Mouse (Mus musculus) stomach, embryonic 16.5 days (tissue): ENCODE data around the gene Ppif. TPM values are rescaled to one million over a fixed set of nuclear protein-coding genes. Genes with fewer than 3 reads are reported as not detected.

Experiments
- ATAC-seq: fragments of 200-750 bp; cut with Nextera tagmentation; 2 replicates; pipeline ENCODE4 v1.8.0; 2017; ENCODE audit warnings: moderate number of reproducible peaks, moderate TSS enrichment; ENCODE audit not compliant: insufficient read depth, low FRiP score
- H3K27ac ChIP-seq: fragments of 300-500 bp; sonication (generic); 2 replicates; pipeline ENCODE4 v1.5.1; 2014; ENCODE audit warnings: low read length
- H3K27me3 ChIP-seq: fragments of 300-500 bp; sonication (generic); 2 replicates; pipeline ENCODE4 v1.6.1; 2014; ENCODE audit warnings: low read length, control low read depth, mixed read lengths; ENCODE audit not compliant: control insufficient read depth, insufficient read depth
- H3K36me3 ChIP-seq: fragments of 300-500 bp; sonication (generic); 2 replicates; pipeline ENCODE4 v1.6.1; 2014; ENCODE audit warnings: low read length; ENCODE audit not compliant: control insufficient read depth, insufficient read depth
- H3K4me1 ChIP-seq: fragments of 300-500 bp; sonication (generic); 2 replicates; pipeline ENCODE4 v1.6.1; 2014; ENCODE audit warnings: low read length, control low read depth, mixed read lengths; ENCODE audit not compliant: control insufficient read depth, insufficient read depth
- H3K4me2 ChIP-seq: fragments of 300-500 bp; sonication (generic); 2 replicates; pipeline ENCODE4 v1.6.1; 2014; ENCODE audit warnings: low read depth, low read length, mixed read lengths
- H3K4me3 ChIP-seq: fragments of 300-500 bp; sonication (generic); replicated peaks from 2 replicates; pipeline ENCODE4 v1.5.1; 2014; ENCODE audit warnings: mild to moderate bottlenecking, low read length
- H3K9ac ChIP-seq: fragments of 300-500 bp; sonication (generic); 2 replicates; pipeline ENCODE4 v1.6.1; 2014; ENCODE audit warnings: low read length
- H3K9me3 ChIP-seq: fragments of 300-500 bp; sonication (generic); replicated peaks from 2 replicates; pipeline ENCODE4 v1.6.1; 2016; ENCODE audit warnings: low read length, control low read depth; ENCODE audit not compliant: control insufficient read depth
- WGBS: fragments of 180-500 bp; shearing (Covaris S2); extraction: QIAGEN DNeasy Blood & Tissue Kit; methylation state at CpG from one replicate; pipeline ENCODE4 v1.1.7; 2014; 5-methylcytosine and 5-hydroxymethylcytosine counted together
- polyA plus RNA-seq: library from polyadenylated mRNA; unstranded; fragments of >200 nt; fragmentation: Nextera tagmentation; extraction: Ambion mirVana; gene quantifications from 2 replicates; pipeline ENCODE4 v1.2.1, GENCODE M21; 2015

Ppif gene
- polyA plus RNA-seq, 1 experiment from 2014 or later, result 47.7 TPM

DNA sequence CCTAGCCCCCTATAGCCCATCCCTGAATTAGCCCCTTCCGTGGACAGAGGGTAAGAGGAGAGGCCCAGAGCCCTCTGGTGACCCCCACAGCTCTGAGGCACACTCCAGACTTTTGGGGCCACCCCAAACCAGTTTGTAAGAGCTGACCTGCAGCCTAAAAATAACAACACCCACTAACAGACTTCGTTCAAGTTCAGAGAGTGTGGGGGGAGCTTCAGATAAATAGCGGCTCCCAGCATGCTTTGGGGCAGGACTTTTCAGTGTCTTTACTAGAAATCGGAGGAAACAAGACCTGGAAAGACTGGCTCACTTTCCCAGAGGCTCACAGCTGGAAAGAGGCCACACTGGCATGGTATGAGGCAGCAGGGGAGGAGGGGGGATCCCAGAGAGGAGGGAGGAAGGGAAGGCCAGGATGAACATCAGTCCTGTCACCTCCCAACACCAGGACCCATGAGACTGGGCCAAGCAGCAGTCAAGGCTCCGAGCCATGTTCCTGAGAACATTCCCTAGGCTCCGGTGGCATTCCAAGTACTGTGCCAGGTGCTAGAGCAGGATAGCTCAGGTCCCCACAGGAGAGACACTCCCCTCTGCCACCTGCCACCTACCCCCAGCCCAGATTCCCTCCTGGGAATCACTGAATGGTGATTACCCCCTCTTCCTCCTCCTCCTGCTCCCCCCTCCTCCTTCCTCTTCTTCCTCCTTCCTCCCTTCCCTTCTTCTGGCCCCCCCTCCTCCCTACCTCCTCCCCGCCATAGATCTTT is 54.2 kb downstream of the Ppif start:
- Histone ChIP-seq H3K9me3 (no peaks in the 10 kb centered on the region), H3K4me2 (no peak overlapping the region), H3K4me1 (peaks cover 29% of the 10 kb centered on the region), H3K27ac (no peak overlapping the region), H3K9ac (no peak overlapping the region), H3K36me3 (peaks cover 4% of the 10 kb centered on the region; the same call in 1 of the 2 replicates), H3K27me3 (no peaks in the 10 kb centered on the region), H3K4me3 (no peak overlapping the region)
- no peak for ATAC-seq
- 74% methylated on average over 7 of the region's 7 CpGs for WGBS

- WGBS, result 42% methylated on average over 13 of the region's 13 CpGs
- Histone ChIP-seq H3K36me3 (peaks cover 4% of the 10 kb centered on the region; the same call in 1 of the 2 replicates), H3K4me1 (peaks cover 36% of the 10 kb centered on the region), H3K9me3 (no peaks in the 10 kb centered on the region), H3K9ac (no peak overlapping the region), H3K27me3 (no peaks in the 10 kb centered on the region), H3K4me2 (no peak overlapping the region), H3K4me3 (no peak overlapping the region), H3K27ac (no peak overlapping the region)
- no peak for ATAC-seq
These were observed 55.4 kb downstream of the Ppif start for GRCm38 (mm10) chr14:25749143-25749909.

Other genes starting within 250 kb of the Ppif start
- gene Zmiz1, start 235.0 kb upstream of the Ppif start, polyA plus RNA-seq, result 24.0 and 26.3 TPM in 2 replicates
- gene Zcchc24, start 74.9 kb downstream of the Ppif start, polyA plus RNA-seq, result 15.3 and 17.1 TPM in 2 replicates
- 52.1 and 54.4 TPM in 2 replicates for gene Anxa11, start 148.0 kb downstream of the Ppif start, polyA plus RNA-seq
- 3.1 TPM in 1 of 2 replicates, not detected in the other for gene Plac9a, start 208.9 kb downstream of the Ppif start, polyA plus RNA-seq
- gene Tmem254a, start 233.5 kb downstream of the Ppif start, polyA plus RNA-seq, result 6.5 and 7.0 TPM in 2 replicates
- 0.14 TPM in 1 of 2 replicates, not detected in the other for gene Cphx1, start 244.2 kb downstream of the Ppif start, polyA plus RNA-seq